Mouse (Mus musculus) c-Kit-positive CD71-negative TER-119-negative erythroid progenitor cells, embryonic 14.5 days (primary cell): Measurements from ENCODE around the gene Cdh13.
A peak's percentile ranks its signal among the peaks of the same experiment; 100 is the strongest.

Source experiments
- DNase-seq: peaks from one replicate; pipeline ENCODE4 v3.0.0-alpha.2; 2013; ENCODE audit warnings: low read depth

The Cdh13 gene

DNA sequence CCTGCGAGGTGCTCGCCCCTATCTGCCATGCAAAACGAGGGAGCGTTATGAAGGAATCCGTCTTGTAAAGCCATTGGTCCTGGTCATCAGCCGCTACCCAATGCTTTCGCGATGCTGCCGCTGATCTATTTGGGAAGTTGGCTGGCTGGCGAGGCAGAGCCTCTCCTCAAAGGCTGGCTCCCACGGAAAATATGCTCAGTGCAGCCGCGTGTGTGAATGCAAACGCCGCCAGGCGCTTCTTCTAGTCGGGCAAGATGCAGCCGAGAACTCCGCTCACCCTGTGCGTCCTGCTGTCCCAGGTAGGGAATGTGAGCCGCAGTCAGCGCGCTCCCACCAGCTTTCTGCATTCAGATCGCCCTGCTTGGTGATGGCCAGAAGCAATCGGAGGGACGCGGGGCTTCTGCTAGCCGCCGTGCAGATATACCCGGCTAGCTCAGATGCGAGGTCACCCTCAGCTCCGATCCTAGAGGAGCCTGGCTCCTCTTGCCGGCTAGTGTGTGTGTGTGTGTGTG lies at the start of gene Cdh13:
Cdh13 (plus strand) TSS at position 134 of the 512 bp plus-strand sequence.
- DNase-seq: no peak

DNA sequence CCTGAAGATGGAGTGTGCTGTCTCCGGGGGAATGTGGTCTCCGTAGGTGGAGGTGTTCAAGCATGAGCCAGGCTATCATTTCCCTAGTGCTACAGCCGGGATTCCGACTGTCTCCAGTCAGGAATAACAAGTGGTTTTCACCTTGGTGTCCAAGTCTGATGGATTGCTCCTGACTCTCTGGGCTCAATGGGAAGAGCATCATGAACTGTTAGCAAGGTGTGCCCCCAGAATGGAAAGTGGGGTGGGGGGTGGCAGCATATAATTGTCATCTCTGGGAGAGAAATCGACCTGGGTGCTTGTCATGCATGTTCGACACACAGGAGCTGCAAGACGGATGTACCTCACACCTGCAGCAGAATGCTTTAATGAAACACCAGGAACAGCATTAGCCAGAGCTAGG lies 47.9 kb upstream of the Cdh13 start:
- no peak for DNase-seq

DNA sequence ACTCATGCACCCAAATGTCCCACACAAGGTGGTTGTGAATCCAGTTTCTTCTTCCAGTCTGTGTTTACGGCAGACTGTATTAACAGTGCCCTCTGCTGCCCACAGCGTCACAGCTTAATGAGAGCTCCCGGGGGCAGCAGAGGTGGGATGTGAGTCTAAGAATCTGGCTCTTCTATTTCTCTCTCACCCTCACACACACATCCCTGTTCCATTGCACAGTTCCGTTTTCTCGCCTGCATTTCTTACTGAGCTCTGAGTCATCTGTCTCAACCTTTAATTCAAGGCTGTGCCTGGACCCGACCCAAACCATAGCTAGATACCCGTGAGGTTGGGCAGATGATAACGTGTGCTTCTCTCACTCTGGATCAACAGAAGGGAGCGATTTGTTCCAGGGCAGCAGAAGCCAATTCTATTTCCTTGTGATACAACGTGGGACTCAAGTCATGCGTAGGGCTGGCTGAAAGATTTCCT lies 46.3 kb upstream of the Cdh13 start:
- DNase-seq: no peak

DNA sequence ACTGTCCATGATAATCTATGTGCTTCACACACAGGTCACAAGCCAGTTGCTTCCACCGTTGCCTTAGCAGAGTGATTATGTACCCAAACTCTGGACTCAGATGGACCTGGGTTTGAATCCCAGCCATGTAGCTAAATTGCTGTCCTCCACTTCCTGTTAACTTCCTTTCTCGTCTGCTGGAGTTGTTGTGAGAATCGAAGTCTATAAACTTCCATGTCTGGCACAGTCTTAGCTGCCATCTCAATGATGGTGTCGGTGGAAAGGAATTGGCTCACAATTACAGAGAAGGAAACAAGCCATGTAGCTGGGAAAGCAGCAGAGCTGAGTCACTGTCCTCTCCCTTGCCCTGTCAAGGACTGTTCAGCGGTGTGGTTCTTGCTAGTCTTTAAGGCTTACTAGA lies 45.4 kb upstream of the Cdh13 start:
- DNase-seq: no peak

DNA sequence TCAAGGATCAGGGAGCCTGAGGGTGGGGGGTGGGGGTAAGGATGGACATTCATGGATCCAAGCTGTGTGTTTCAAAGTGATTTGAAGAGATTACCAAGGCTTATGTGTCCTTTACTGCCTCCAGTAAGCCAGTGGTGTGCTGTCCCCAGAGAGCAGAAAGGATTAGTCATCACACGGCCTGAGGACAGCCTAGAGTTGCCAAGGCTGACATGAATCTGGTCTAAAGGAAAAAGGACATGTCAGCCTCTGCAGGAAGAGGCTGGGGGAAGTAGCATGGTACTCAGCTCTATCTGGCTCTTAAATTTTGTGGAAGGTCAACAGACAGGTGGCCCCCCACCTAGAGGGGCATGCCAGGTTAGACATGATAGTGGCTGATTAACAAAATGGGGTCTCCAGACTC lies 44.3 kb upstream of the Cdh13 start:
- DNase-seq: no peak

DNA sequence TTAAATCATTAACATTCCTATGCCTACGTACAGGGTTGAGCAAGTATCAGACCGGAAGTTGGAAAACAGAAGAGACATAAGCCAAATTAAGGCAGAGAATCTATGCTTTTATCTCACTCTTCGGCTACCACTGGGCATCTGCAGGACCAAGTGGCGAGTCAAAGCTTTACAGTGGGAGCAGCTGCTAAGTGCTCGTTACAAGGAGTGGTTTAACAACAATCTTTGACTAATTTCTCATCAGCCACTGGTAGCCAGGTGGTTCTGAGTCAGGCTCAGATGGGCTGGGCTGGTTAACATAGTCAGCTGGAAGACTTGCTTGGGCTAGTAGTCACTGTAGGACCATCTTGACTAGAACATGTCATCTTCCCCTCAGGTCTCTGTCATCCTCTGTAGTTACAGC lies 34.2 kb upstream of the Cdh13 start:
- DNase-seq: no peak

DNA sequence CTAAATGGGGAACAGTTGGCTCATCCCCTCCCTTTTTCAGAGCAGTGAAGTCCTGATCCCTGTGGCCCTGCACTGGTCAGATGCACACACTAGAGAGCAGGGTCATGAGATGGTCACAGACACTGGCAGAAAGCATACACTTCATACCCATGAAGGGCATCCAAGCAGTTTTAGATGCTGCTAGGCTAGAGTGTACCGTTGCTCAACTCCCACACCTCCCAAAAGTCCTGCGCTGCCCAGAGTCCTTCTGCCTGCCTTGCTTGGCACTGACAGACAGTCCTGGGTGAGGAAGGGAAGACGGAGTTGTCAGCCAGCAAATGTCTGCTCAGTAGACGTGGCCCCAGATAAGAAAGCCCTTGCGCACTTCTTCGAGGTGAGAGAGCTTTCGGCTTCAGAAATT lies 33.6 kb upstream of the Cdh13 start:
- DNase-seq: no peak

DNA sequence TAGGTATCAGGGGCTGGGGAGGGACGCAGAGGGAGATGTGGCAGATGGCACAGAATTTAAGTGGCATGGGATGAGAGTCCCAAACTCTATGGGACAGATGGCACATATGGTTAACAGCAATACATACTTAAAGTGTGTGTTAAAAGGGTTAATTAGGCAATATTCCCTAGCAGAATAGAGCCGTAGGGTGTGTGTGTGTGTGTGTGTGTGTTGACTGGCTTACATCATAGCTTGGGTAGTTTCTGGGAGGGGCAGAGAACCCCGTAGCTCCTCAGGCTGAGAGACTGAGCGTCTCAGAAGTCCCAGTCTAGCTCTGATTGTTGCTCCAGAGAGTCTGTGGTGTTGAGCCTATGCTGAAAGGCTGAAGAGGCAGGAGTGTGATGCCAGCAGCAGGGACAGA lies 20.4 kb upstream of the Cdh13 start:
- DNase-seq: no peak

DNA sequence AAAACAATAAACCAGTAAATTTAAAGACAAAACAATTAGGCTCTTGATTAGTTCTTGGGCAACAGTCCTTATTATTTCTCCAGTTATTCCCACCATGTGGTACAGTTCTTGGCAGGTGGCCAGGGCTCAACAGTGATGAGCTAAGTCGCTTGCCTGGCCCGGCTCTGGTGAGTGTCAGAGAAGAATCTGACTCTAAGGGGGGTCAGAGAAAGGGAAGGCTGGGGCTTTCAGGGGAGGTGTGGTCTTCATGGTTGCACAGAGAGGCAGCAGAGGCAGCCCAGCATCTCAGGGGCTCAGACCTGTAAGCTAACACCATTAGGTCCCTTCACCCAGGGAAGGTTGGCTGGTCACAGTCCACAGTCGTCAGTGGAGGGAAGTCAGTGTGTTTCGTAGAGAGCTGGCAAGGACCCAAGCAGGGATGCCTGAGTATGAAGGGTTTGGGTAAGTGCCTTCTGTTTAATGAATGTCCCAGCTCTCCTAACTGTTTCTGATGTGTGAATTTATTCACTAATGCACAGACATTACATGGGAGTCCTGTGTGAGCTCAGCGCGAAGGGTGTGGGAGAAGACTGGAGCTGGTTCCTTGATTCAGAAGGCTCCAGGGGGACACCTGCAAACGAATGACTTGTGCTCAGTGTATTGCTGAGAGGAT lies 12.7 kb upstream of the Cdh13 start:
- DNase-seq: no peak

DNA sequence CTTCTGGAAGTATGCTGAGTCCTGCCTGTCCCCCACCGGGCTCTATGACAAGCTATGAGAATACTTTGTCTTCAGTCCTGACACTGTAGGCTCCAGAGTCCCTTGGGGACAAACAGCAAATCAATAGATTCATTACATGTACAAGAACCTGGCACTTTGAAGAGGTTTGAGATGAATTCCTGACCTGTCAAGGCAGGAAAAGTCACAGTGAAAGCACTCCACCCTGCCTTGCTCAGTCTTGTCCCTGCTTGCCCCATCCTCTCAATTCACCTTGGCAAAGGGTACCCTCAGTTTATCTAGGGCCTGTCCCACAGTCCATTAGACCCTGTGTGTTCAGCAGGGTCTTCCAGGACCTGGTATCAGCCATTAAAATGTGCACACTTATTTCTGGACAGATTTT lies 11.0 kb upstream of the Cdh13 start:
- no peak for DNase-seq

DNA sequence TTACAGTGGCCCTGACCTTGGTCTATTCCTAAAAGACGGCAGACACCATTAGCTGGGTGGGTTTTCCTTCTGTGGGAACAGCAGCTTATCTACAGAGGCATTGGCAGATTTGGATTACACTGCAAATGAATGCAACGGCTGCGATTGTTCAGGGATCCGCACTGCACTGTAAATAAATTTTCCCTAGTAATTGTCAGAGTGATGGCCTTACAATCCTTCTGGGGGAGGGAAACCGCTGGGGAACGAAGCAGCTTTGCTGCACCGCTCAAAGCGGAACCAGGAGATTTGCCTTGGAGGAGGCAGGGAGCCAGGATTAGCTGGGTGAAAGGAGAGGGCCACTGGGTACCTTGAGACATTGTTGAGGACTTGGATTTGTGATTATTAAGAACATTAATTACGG lies 9.3 kb upstream of the Cdh13 start:
- no peak for DNase-seq

DNA sequence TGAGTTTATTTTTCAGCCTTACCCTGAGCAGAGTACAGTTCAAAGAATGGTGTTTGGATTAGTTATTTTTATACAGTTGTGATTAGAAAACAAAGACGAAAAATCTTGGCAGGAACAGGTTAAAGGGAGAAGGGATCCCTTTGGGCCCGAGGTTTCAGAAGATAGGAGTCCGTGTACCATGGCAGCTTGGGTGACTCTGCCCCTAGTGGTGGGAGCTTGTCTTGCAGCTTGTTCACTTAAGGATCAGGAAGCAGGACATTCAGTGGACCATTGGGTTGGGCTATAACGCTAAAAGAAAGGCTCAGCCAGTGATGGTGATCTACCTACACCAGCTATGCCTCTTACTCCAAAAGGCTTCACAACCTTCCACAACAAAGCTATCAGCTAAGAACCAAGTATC lies 8.8 kb upstream of the Cdh13 start:
- DNase-seq: peak; percentile 16

DNA sequence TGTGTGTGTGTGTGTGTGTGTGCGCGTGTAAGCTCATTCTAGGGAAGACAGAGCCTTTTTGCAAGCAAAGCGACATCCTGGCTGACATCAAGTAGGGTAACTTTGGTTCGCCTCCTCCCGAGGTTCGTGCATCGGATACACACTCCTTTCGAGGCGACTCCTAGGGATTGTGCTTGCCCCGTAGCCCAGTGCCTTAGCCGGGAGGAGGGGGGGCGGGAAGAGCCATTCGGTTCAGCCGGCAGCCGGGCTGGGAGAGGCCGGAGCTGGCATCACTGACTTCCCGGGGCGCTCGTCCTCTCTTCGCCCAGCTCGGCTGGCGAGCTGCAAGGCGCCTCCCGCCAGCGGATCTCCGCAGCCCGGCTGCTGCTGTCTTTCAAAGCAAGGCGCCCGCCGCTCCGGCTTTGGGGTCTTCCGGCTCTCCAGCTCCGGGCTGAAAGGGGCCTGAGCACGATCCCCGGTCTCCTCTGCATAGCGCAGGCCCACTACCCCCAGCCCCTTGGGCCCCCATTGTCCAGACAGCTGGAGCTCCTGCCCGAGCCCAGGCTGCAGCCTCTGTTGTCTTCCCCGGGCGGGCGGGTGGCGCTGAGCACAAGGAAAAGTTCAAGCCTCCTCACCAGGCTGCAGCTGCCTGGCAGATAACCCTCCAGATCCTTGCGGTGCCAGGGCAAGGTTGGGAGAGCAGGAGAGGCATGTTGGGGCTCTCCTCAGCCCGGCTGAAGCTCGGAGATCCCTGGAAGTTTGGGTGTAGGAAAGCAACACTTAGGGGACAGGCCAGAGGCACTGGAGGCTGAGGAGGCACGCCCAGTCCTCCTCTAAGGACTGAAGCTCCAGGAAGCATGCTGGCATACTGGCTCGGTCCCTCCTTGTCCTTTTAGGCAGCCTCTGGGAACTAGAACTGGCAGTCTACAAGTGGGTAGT lies 838 bp downstream of the Cdh13 start:
- DNase-seq: no peak

DNA sequence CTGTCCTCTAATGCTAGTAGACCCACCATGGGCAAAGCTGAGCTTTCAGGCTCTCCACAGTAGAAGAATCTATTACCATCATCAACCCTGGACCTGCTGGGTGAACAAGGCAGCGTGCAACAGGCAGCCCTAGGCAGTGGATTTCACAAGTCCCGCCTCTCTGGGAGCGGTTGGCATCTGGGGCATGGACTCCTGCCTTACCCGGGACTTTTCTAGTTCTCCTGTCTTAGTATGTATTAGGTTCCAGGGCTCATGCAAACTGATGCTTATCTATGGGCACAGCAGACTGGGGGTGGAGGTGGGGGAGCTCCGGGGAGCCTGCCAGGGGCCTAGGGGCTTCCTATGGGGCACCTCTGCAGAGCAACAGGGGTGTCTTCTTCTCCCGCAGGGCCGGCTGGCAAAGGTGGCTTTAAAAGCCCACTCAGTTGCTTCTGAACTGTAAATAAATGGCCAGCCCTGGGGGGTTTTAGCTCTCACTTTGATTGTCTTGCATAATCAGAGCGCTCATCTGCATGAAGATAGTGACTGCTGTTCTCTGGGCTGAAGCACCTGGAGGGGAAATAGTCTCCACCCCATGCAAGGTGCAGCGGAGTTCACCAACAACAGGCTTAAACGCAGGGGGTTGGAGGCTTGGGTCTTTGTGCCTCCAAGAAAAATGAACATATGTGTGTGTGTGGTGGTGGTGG lies 2.2 kb downstream of the Cdh13 start:
- no peak for DNase-seq

DNA sequence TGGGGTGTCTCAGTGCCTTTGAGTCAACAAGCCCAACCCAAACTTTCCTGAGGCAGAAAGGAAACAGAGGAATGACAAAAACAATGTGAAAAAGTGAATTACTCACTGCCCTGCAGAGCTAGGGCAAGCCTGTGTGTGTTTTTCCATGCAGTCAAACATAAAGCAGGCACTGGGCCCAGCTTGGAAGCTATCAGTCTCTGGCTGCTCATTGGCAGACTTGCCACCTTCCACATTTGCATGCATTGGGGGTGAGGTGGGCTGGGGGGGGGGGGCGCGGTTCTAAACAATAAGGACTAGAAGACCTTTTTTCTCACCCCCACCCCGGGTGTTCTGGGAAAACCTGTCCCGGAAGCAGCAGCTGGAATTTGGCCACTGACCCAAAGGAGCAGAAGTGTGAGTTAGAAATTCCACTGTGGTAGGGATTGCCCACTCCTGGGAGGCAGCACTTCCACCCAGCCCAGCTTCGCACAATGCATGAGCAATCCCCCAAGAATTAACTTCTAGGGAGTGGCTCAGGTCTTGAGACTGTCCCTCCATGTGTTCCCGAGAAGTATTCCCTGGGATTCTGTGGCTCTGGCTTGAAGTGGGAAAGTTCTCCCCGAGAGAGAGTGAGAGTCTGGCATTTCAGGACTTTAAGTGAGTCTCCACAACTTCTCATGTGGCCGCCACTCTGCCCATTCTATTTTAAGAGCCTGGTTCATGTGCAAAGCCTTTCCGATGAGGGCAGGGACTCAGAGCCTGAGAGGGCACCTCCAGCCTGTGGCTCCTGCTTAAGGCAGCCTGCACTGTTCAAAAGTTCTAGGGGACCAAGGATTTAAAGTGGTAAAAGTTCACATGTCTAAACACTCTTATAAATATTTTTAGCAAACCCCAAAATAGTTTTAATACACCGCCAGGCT lies 3.0 kb downstream of the Cdh13 start:
- DNase-seq: no peak

DNA sequence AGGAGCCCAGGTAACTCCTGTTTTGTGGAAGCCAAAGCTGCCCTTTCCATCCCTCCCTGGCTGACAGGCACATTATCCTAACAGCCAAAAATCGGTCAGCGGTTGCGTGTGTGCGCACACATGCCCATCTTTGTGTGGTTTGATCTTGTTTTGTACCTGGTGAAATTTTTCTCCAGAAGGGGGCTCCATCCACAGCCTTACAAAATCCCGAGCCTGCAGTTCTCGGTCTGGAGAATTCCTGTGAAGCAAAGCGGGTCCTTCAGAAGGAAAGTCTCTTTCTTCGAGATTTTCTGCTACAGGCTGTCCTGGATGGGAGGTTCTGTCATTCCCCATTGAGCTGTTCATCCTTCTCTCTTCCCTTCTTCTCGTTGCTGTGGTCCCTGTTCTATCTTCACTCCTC lies 4.0 kb downstream of the Cdh13 start:
- DNase-seq: no peak

DNA sequence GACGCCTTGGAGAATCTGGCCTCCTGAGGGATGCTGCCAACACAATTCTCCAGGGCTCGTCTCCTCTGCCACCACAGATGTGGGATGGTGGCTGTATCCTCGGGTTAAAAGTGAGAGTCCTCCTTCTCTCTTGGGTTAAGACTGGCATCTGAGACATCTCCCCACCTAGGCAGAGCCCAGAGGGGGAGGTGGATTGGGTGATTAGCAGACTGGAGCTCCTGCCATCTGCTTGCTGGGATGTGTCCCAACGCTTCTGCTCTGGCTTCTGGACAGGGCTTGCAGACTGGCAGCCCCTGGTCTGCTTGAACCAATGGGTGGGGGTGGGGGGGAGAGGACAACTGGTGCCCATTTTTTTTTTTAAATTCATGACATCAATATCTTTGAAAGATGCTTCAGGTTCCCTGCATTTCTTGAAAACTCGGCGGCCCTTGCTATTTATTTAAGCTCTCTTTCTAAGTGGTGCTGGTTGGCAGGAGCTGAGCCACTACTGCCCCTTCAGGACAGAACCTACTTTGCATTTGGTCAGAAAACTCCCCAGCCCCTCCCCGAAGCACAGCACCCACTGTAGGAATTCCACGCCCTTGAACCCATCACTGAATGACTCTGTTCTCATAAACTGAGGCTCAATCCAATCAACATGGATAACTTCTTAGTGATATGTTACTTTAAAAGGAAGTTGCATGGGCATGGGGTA lies 4.9 kb downstream of the Cdh13 start:
- DNase-seq: no peak

DNA sequence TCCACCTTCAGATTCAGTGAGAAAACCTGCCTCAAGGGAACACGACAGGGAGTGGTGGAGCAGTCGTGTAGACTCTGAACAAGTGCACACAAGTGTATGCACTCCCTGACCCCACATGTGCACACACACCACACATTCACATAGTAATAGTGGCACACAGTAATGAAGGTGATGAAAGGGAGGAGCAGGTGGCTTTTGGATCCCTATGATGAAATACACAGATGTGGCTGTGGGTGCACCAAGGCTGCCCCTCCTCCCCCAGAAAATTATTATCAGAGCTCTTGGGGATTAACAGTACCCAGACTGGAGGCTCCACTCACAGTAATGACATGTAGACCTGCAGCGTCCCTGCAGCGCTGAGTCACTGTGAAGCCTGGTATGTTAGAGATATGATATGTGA lies 5.6 kb downstream of the Cdh13 start:
- no peak for DNase-seq

DNA sequence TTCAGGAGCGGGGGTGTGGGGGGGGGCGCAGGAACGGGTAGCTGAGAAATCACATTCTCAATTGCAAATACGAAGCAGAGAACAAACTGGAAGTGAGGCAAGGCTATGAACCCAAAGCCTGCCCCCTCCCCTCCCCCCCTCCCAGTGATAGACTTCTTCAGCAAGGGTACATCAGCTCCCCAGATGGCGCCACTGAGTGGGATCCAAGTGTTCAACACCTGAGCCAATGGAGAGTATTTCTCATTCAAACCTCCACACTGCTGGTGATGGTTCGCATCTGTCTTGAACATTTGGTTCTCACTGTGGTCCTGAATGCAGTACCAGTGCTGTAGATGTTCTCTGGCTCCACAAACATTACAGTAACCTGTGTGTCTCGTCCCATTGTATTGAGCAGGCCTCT lies 6.0 kb downstream of the Cdh13 start:
- DNase-seq: no peak

DNA sequence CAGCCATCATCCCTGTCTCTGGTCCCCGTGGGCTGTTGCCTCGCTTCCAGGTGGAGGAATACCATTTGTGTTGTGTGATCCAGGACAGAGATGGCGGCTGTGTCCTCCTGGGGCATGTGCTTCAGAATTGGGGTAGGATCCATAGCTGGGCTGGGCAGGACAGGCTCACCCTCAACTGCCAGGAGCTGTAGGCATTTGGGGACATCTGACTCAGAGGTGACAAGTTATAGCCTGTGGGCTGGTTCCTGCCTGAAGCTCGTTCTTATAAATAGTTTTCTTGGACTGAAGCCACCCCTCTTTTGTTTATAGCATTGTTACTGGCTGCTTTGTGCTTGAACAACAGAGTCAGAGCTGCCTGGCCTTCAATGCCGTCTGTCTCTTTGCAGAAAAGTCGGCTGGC lies 6.7 kb downstream of the Cdh13 start:
- no peak for DNase-seq

DNA sequence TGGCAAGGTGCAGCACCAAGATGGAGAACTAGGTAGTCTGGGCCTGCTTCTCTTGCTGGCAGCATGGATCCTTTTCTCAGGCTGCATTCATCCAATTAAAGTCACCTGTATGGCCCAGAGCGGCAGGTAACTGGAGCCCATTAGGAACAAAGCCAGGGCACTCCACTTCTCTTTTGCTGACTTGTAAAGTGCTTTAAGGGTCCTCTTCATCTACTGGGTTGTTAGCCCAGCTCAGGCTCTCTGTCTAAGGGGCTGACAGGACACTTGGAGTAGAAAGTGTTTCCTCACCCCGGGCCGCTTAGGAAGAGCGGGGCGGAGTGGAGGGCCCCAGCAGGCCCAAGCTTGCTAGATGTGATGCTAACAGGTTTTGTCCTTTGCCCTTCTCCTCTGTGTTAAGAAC lies 12.9 kb downstream of the Cdh13 start:
- DNase-seq: no peak
